Mouse (Mus musculus): Measurements from ENCODE around the gene Id4. TPM values are rescaled to one million over a fixed set of nuclear protein-coding genes. Genes with fewer than 3 reads are reported as not detected.

Id4 gene
- polyA plus RNA-seq, 1 experiment from 2014 or later = 8.3 TPM

- Histone ChIP-seq H3K9ac (no peak overlapping the region), H3K36me3 (ENCODE audit: insufficient read depth) (no peaks in the 10 kb centered on the region), H3K4me3 (ENCODE audit: low read depth, low read length) (no peak overlapping the region), H3K4me2 (no peak overlapping the region), H3K4me1 (ENCODE audit: insufficient read depth) (no peaks in the 10 kb centered on the region), H3K27me3 (ENCODE audit: insufficient read depth, low read length) (no peaks in the 10 kb centered on the region), H3K9me3 (ENCODE audit: low read depth, low read length) (no peaks in the 10 kb centered on the region), H3K27ac (ENCODE audit: low read depth) (no peak overlapping the region)
- ATAC-seq (ENCODE audit: insufficient read depth) (no peak), DNase-seq (peak; percentile 22)
- no peak for TF ChIP-seq CTCF (IDR thresholded peaks at IDR 0.05; ENCODE audit: low read depth)
- 42% methylated on average over 7 of the region's 7 CpGs for WGBS
Measured at GRCm38 (mm10) chr13:48314500-48314899, 53.5 kb downstream of the Id4 start.
